Mouse (Mus musculus) brown adipose tissue, adult 24 weeks (tissue): ENCODE results near the gene Eif3g. TPM values are rescaled to one million over a fixed set of nuclear protein-coding genes. Genes with fewer than 3 reads are reported as not detected.

Experiments used
- H3K27ac ChIP-seq: fragments of 200-500 bp; replicated peaks from 2 replicates; pipeline ENCODE4 v1.5.1; 2012; ENCODE audit warnings: low read depth, mild to moderate bottlenecking, low read length
- H3K4me1 ChIP-seq: fragments of 200-500 bp; 2 replicates; pipeline ENCODE4 v1.6.1; 2012; ENCODE audit warnings: low read length, mixed read lengths; ENCODE audit not compliant: control insufficient read depth, insufficient read depth, insufficient read length
- H3K4me3 ChIP-seq: fragments of 200-500 bp; 2 replicates; pipeline ENCODE4 v1.5.1; 2012; ENCODE audit warnings: low read depth, mild to moderate bottlenecking, low read length, moderate library complexity; ENCODE audit not compliant: insufficient read depth
- polyA plus RNA-seq: library from polyadenylated mRNA; stranded (reverse); fragments of >200 nt; gene quantifications from 2 replicates; pipeline ENCODE4 v1.2.4, GENCODE M21; 2012; ENCODE audit not compliant: missing spikeins, insufficient read depth, insufficient read length

Eif3g gene
- polyA plus RNA-seq = 61.4 and 66.1 TPM in 2 replicates

- Histone ChIP-seq H3K27ac (no peak within 1 kb of the TSS; the same call in 1 of the 2 replicates), H3K4me3 (peak within 1 kb of the TSS; percentile 90)
Observed at GRCm38 (mm10) chr9:20898511-20899073, at the start of gene Eif3g. Eif3g (minus strand) TSS chr9:20898623.

GRCm38 (mm10) chr9:20946066-20946880 is 47.9 kb upstream of the Eif3g start:
- Histone ChIP-seq H3K27ac (no peak overlapping the region; the same call in 1 of the 2 replicates), H3K4me3 (no peak overlapping the region), H3K4me1 (peaks cover 3% of the 10 kb centered on the region; the same call in 1 of the 2 replicates)

More at GRCm38 (mm10) chr9:20898511-20899073, at the start of gene Eif3g:
- peaks cover 10% of the 10 kb centered on the region; the same call in 1 of the 2 replicates for H3K4me1 ChIP-seq

- no peak overlapping the region for H3K27ac ChIP-seq
- H3K4me3 ChIP-seq = no peak overlapping the region
- peaks cover 3% of the 10 kb centered on the region; the same call in 1 of the 2 replicates for H3K4me1 ChIP-seq
Observed at GRCm38 (mm10) chr9:20944697-20945370, 46.4 kb upstream of the Eif3g start.

GRCm38 (mm10) chr9:20943911-20944310 is 45.5 kb upstream of the Eif3g start:
- Histone ChIP-seq H3K27ac (no peak overlapping the region), H3K4me3 (no peak overlapping the region), H3K4me1 (peaks cover 3% of the 10 kb centered on the region; the same call in 1 of the 2 replicates)

- no peak overlapping the region for H3K27ac ChIP-seq
- H3K4me3 ChIP-seq = no peak overlapping the region
- H3K4me1 ChIP-seq = peaks cover 3% of the 10 kb centered on the region; the same call in 1 of the 2 replicates
Observed at GRCm38 (mm10) chr9:20943396-20943795, 45.0 kb upstream of the Eif3g start.

- no peak overlapping the region for H3K4me3 ChIP-seq
- no peak overlapping the region for H3K27ac ChIP-seq
- no peaks in the 10 kb centered on the region for H3K4me1 ChIP-seq
Observed at GRCm38 (mm10) chr9:20923258-20923657, 24.8 kb upstream of the Eif3g start.

GRCm38 (mm10) chr9:20916160-20916559 is 17.7 kb upstream of the Eif3g start:
- Histone ChIP-seq H3K4me1 (no peaks in the 10 kb centered on the region), H3K27ac (no peak overlapping the region), H3K4me3 (no peak overlapping the region)

- Histone ChIP-seq H3K4me1 (no peaks in the 10 kb centered on the region), H3K4me3 (no peak overlapping the region)
Observed at GRCm38 (mm10) chr9:20909948-20910347, 11.5 kb upstream of the Eif3g start.

GRCm38 (mm10) chr9:20902174-20902491 is 3.7 kb upstream of the Eif3g start:
- Histone ChIP-seq H3K4me1 (peaks cover 9% of the 10 kb centered on the region; the same call in 1 of the 2 replicates), H3K4me3 (no peak overlapping the region), H3K27ac (no peak overlapping the region)

More at GRCm38 (mm10) chr9:20909948-20910347, 11.5 kb upstream of the Eif3g start:
- H3K27ac ChIP-seq = no peak overlapping the region

- Histone ChIP-seq H3K4me3 (no peak overlapping the region), H3K27ac (no peak overlapping the region), H3K4me1 (peaks cover 10% of the 10 kb centered on the region; the same call in 1 of the 2 replicates)
Observed at GRCm38 (mm10) chr9:20901466-20902173, 3.2 kb upstream of the Eif3g start.

- H3K27ac ChIP-seq = no peak overlapping the region; the same call in 1 of the 2 replicates
- H3K4me3 ChIP-seq = peak overlapping the region; percentile 90
- H3K4me1 ChIP-seq = peaks cover 10% of the 10 kb centered on the region; the same call in 1 of the 2 replicates
Observed at GRCm38 (mm10) chr9:20897736-20898510, 500 bp downstream of the Eif3g start.

- no peak overlapping the region for H3K27ac ChIP-seq
Observed at GRCm38 (mm10) chr9:20895382-20895781, 3.0 kb downstream of the Eif3g start.

GRCm38 (mm10) chr9:20894629-20895028 is 3.8 kb downstream of the Eif3g start:
- Histone ChIP-seq H3K4me1 (peaks cover 10% of the 10 kb centered on the region; the same call in 1 of the 2 replicates), H3K4me3 (no peak overlapping the region), H3K27ac (no peak overlapping the region)

More at GRCm38 (mm10) chr9:20895382-20895781, 3.0 kb downstream of the Eif3g start:
- Histone ChIP-seq H3K4me3 (no peak overlapping the region), H3K4me1 (peaks cover 10% of the 10 kb centered on the region; the same call in 1 of the 2 replicates)
